Mouse (Mus musculus) kidney, embryonic 16.5 days (tissue): ENCODE results near the gene Exoc4. TPM values are rescaled to one million over a fixed set of nuclear protein-coding genes. Genes with fewer than 3 reads are reported as not detected.

Experiments used
- ATAC-seq: fragments of 200-750 bp; cut with Nextera tagmentation; 2 replicates; pipeline ENCODE4 v1.8.0; 2017; ENCODE audit warnings: moderate TSS enrichment; ENCODE audit not compliant: low FRiP score, low TSS enrichment
- H3K27ac ChIP-seq: fragments of 300-500 bp; sonication (generic); 2 replicates; pipeline ENCODE4 v1.5.1; 2014; ENCODE audit warnings: low read length
- H3K27me3 ChIP-seq: fragments of 300-500 bp; sonication (generic); 2 replicates; pipeline ENCODE4 v1.6.1; 2014; ENCODE audit warnings: low read length, control low read depth, mixed read lengths; ENCODE audit not compliant: insufficient read depth
- H3K36me3 ChIP-seq: fragments of 300-500 bp; sonication (generic); 2 replicates; pipeline ENCODE4 v1.6.1; 2014; ENCODE audit warnings: low read length, control low read depth, mixed read lengths; ENCODE audit not compliant: insufficient read depth
- H3K4me1 ChIP-seq: fragments of 300-500 bp; sonication (generic); 2 replicates; pipeline ENCODE4 v1.6.1; 2014; ENCODE audit warnings: low read length, control low read depth, mixed read lengths; ENCODE audit not compliant: insufficient read depth
- H3K4me2 ChIP-seq: fragments of 300-500 bp; sonication (generic); replicated peaks from 2 replicates; pipeline ENCODE4 v1.6.1; 2014; ENCODE audit warnings: low read depth, low read length
- H3K4me3 ChIP-seq: fragments of 300-500 bp; sonication (generic); 2 replicates; pipeline ENCODE4 v1.5.1; 2014; ENCODE audit warnings: mild to moderate bottlenecking, low read length
- H3K9ac ChIP-seq: fragments of 300-500 bp; sonication (generic); replicated peaks from 2 replicates; pipeline ENCODE4 v1.6.1; 2014; ENCODE audit warnings: low read length
- H3K9me3 ChIP-seq: fragments of 300-500 bp; sonication (generic); 2 replicates; pipeline ENCODE4 v1.6.1; 2016; ENCODE audit warnings: low read length, control low read depth
- WGBS: fragments of 180-500 bp; shearing (Covaris S2); extraction: QIAGEN DNeasy Blood & Tissue Kit; methylation state at CpG from one replicate; pipeline ENCODE4 v1.1.7; 2014; 5-methylcytosine and 5-hydroxymethylcytosine counted together
- polyA plus RNA-seq: library from polyadenylated mRNA; unstranded; fragments of >200 nt; fragmentation: Nextera tagmentation; extraction: Ambion mirVana; gene quantifications from 2 replicates; pipeline ENCODE4 v1.2.1, GENCODE M21; 2015

The Exoc4 gene
- polyA plus RNA-seq, 1 experiment from 2014 or later: 39.4 TPM

- WGBS: 77% methylated on average over 2 of the region's 2 CpGs
- no peak for ATAC-seq
- Histone ChIP-seq H3K4me3 (no peak overlapping the region), H3K9ac (no peak overlapping the region), H3K27ac (no peak overlapping the region), H3K27me3 (no peaks in the 10 kb centered on the region), H3K4me1 (no peaks in the 10 kb centered on the region), H3K4me2 (no peak overlapping the region), H3K9me3 (no peaks in the 10 kb centered on the region), H3K36me3 (no peaks in the 10 kb centered on the region)
Observed at GRCm38 (mm10) chr6:33637192-33637591, 388.3 kb downstream of the Exoc4 start.

- H3K9ac ChIP-seq: no peak overlapping the region
- H3K4me1 ChIP-seq: no peaks in the 10 kb centered on the region
- no peaks in the 10 kb centered on the region for H3K36me3 ChIP-seq
- no peak overlapping the region for H3K27ac ChIP-seq
- H3K27me3 ChIP-seq: no peaks in the 10 kb centered on the region
- no peak overlapping the region for H3K4me3 ChIP-seq
- H3K4me2 ChIP-seq: no peak overlapping the region
- ATAC-seq: no peak
- H3K9me3 ChIP-seq: no peaks in the 10 kb centered on the region
- 53% methylated on average over 10 of the region's 10 CpGs for WGBS
Observed at GRCm38 (mm10) chr6:33681778-33682640, 433.1 kb downstream of the Exoc4 start.

DNA sequence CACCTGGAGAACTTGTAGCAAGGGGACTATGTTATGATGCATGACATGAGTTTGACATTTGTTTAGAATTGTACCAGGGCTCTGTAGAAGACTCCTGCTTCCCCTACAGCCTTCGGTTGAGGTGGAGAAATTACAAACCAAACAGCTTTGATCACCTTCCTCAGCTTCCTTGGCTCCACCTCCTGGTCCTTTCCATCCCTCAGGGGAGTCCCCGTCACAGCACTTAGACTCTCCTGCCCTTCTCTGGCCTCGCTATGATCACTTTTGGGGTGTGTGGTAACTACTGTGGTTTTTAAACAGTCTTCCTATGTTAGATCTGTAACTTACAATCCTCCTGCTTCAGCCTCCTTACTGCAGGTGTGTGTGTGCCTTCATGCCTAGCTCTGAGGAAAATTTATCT is 434.6 kb downstream of the Exoc4 start:
- H3K27me3 ChIP-seq: no peaks in the 10 kb centered on the region
- no peak overlapping the region for H3K27ac ChIP-seq
- H3K36me3 ChIP-seq: no peaks in the 10 kb centered on the region
- no peak overlapping the region for H3K4me3 ChIP-seq
- ATAC-seq: no peak
- 53% methylated on average over 3 of the region's 3 CpGs for whole genome bisulfite sequencing
- H3K9ac ChIP-seq: no peak overlapping the region
- no peaks in the 10 kb centered on the region for H3K4me1 ChIP-seq
- H3K9me3 ChIP-seq: no peaks in the 10 kb centered on the region
- H3K4me2 ChIP-seq: no peak overlapping the region

GRCm38 (mm10) chr6:33685321-33685720 is 436.4 kb downstream of the Exoc4 start:
- no peaks in the 10 kb centered on the region for H3K9me3 ChIP-seq
- H3K4me2 ChIP-seq: no peak overlapping the region
- H3K4me1 ChIP-seq: no peaks in the 10 kb centered on the region
- H3K36me3 ChIP-seq: no peaks in the 10 kb centered on the region
- H3K9ac ChIP-seq: no peak overlapping the region
- no peaks in the 10 kb centered on the region for H3K27me3 ChIP-seq
- H3K27ac ChIP-seq: no peak overlapping the region
- no peak for ATAC-seq
- WGBS: 42% methylated on average over 2 of the region's 2 CpGs
- no peak overlapping the region for H3K4me3 ChIP-seq

- Histone ChIP-seq H3K4me1 (no peaks in the 10 kb centered on the region), H3K36me3 (no peaks in the 10 kb centered on the region), H3K27ac (no peak overlapping the region), H3K9me3 (no peaks in the 10 kb centered on the region), H3K9ac (no peak overlapping the region), H3K4me2 (no peak overlapping the region), H3K27me3 (no peaks in the 10 kb centered on the region), H3K4me3 (no peak overlapping the region)
- no peak for ATAC-seq
- WGBS: 80% methylated on average over 5 of the region's 5 CpGs
Observed at GRCm38 (mm10) chr6:33690601-33691000, 441.7 kb downstream of the Exoc4 start.

GRCm38 (mm10) chr6:33696976-33697375 is 448.1 kb downstream of the Exoc4 start:
- Histone ChIP-seq H3K9me3 (no peaks in the 10 kb centered on the region), H3K4me2 (no peak overlapping the region), H3K9ac (no peak overlapping the region), H3K27ac (no peak overlapping the region), H3K36me3 (no peaks in the 10 kb centered on the region), H3K4me3 (no peak overlapping the region), H3K4me1 (no peaks in the 10 kb centered on the region), H3K27me3 (no peaks in the 10 kb centered on the region)
- WGBS: 84% methylated on average over 1 of the region's 1 CpGs
- ATAC-seq: no peak

DNA sequence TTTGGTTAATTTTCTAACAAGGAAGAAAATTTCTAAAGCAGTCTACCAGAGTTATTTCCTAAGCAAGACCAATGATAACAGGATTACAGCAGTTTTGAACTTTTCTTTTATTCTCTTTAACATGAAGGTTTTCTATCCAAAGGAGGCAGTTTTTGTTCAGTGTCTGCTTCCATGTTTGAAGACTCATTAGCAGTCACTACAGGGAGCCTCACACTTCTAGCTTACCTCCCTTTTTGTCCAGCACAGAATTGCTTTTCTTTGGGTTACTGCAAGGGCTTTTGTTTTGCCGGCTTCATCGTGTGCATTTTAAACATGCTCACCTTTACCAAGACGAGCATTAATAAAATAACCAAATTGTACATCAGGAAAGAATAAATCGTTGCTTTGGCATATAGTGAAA is 460.0 kb downstream of the Exoc4 start:
- H3K4me1 ChIP-seq: no peaks in the 10 kb centered on the region
- H3K27ac ChIP-seq: no peak overlapping the region
- no peak overlapping the region for H3K9ac ChIP-seq
- H3K4me3 ChIP-seq: no peak overlapping the region
- ATAC-seq: no peak
- no peaks in the 10 kb centered on the region for H3K27me3 ChIP-seq
- 84% methylated on average over 4 of the region's 4 CpGs for WGBS
- no peaks in the 10 kb centered on the region for H3K9me3 ChIP-seq
- no peak overlapping the region for H3K4me2 ChIP-seq
- no peaks in the 10 kb centered on the region for H3K36me3 ChIP-seq

- 88% methylated on average over 5 of the region's 5 CpGs for WGBS
- Histone ChIP-seq H3K27ac (no peak overlapping the region), H3K27me3 (no peaks in the 10 kb centered on the region), H3K4me1 (no peaks in the 10 kb centered on the region), H3K36me3 (no peaks in the 10 kb centered on the region), H3K9me3 (no peaks in the 10 kb centered on the region), H3K9ac (no peak overlapping the region), H3K4me3 (no peak overlapping the region), H3K4me2 (no peak overlapping the region)
- ATAC-seq: no peak
Observed at GRCm38 (mm10) chr6:33709340-33709739, 460.5 kb downstream of the Exoc4 start.

- Histone ChIP-seq H3K27ac (no peak overlapping the region), H3K36me3 (no peaks in the 10 kb centered on the region), H3K9ac (no peak overlapping the region), H3K4me3 (no peak overlapping the region), H3K27me3 (no peaks in the 10 kb centered on the region), H3K4me2 (no peak overlapping the region), H3K9me3 (no peaks in the 10 kb centered on the region), H3K4me1 (no peaks in the 10 kb centered on the region)
- WGBS: 77% methylated on average over 3 of the region's 3 CpGs
- no peak for ATAC-seq
Observed at GRCm38 (mm10) chr6:33711742-33712141, 462.9 kb downstream of the Exoc4 start.

DNA sequence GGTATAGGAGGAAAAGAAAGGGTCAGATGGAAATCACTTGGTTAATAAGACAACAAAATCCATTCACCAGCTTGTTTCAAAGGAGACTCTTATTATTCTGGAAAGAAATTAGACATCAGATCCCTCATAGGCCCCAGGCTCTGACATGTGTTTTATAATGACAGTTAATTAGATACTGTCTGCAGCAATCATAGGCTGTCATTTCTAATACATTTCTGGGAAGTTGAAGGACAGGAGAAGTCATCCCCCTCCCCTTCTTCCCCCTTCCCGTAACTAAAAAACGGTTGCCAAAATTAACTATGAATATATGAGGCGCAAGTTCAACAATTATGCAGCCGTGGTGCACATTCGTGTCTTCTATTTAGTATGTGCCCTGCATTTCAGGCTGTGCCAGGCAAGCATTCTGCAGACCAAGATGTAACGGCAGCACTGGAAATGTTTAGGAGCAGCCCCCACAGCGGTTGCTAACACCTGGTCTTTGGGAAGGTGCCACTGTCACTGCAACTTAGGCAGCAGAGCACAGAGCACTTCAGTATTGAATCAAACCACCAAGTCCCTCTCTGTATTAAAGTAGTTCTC is 463.7 kb downstream of the Exoc4 start:
- Histone ChIP-seq H3K4me2 (no peak overlapping the region), H3K27ac (no peak overlapping the region), H3K9ac (no peak overlapping the region), H3K4me3 (no peak overlapping the region), H3K9me3 (no peaks in the 10 kb centered on the region), H3K4me1 (no peaks in the 10 kb centered on the region), H3K27me3 (no peaks in the 10 kb centered on the region), H3K36me3 (no peaks in the 10 kb centered on the region)
- ATAC-seq: no peak
- 89% methylated on average over 7 of the region's 7 CpGs for WGBS
